Mouse (Mus musculus): Measurements from ENCODE around the gene Sacm1l.
A peak's percentile ranks its signal among the peaks of the same experiment; 100 is the strongest.

The Sacm1l gene

GRCm38 (mm10) chr9:123529392-123530157, at the start of gene Sacm1l:
Gene Sacm1l, plus strand, starts transcription at chr9:123529759.
- DNase-seq = peak; percentile 97 to 100

- no peak for DNase-seq
These were observed 49.7 kb upstream of the Sacm1l start for GRCm38 (mm10) chr9:123479876-123480252.

GRCm38 (mm10) chr9:123480253-123480921, 49.2 kb upstream of the Sacm1l start:
- no peak for DNase-seq

- no peak for DNase-seq
These were observed 48.4 kb upstream of the Sacm1l start for GRCm38 (mm10) chr9:123481136-123481535.

GRCm38 (mm10) chr9:123483598-123483997, 46.0 kb upstream of the Sacm1l start:
- DNase-seq = no peak

- DNase-seq = no peak
These were observed 44.7 kb upstream of the Sacm1l start for GRCm38 (mm10) chr9:123484830-123485229.

GRCm38 (mm10) chr9:123485561-123485960, 44.0 kb upstream of the Sacm1l start:
- DNase-seq = no peak

GRCm38 (mm10) chr9:123486635-123487034, 42.9 kb upstream of the Sacm1l start:
- no peak for DNase-seq

- DNase-seq = no peak
These were observed 40.5 kb upstream of the Sacm1l start for GRCm38 (mm10) chr9:123489073-123489472.

- DNase-seq = no peak
These were observed 39.7 kb upstream of the Sacm1l start for GRCm38 (mm10) chr9:123489727-123490343.

GRCm38 (mm10) chr9:123490930-123491329, 38.6 kb upstream of the Sacm1l start:
- DNase-seq = no peak

GRCm38 (mm10) chr9:123491917-123492585, 37.5 kb upstream of the Sacm1l start:
- peak in 1 of 2 experiments; percentile 43 for DNase-seq

GRCm38 (mm10) chr9:123496665-123497064, 32.9 kb upstream of the Sacm1l start:
- no peak for DNase-seq

GRCm38 (mm10) chr9:123497906-123498305, 31.7 kb upstream of the Sacm1l start:
- DNase-seq = no peak

GRCm38 (mm10) chr9:123500480-123500879, 29.1 kb upstream of the Sacm1l start:
- DNase-seq = no peak

GRCm38 (mm10) chr9:123503171-123503834, 26.3 kb upstream of the Sacm1l start:
- no peak for DNase-seq

- peak; percentile 59 to 77 for DNase-seq
These were observed 25.2 kb upstream of the Sacm1l start for GRCm38 (mm10) chr9:123504325-123504724.

GRCm38 (mm10) chr9:123505598-123505997, 24.0 kb upstream of the Sacm1l start:
- no peak for DNase-seq

- DNase-seq = no peak
These were observed 23.1 kb upstream of the Sacm1l start for GRCm38 (mm10) chr9:123506270-123507146.

- no peak for DNase-seq
These were observed 22.2 kb upstream of the Sacm1l start for GRCm38 (mm10) chr9:123507380-123507779.

- no peak for DNase-seq
These were observed 20.6 kb upstream of the Sacm1l start for GRCm38 (mm10) chr9:123508986-123509385.

All from cerebellum, postnatal 25 days (tissue).